Mouse (Mus musculus): ENCODE data around the gene Mast1.

Mast1 gene

GRCm38 (mm10) chr8:84873016-84873415, 64.1 kb downstream of the Mast1 start:
- no peak for DNase-seq (ENCODE audit: low spot score in 2 of 2)

GRCm38 (mm10) chr8:84872309-84872965, 64.7 kb downstream of the Mast1 start:
- no peak for DNase-seq (ENCODE audit: low spot score in 2 of 2)

GRCm38 (mm10) chr8:84871376-84872308, 65.5 kb downstream of the Mast1 start, which contains the start of gene Syce2:
TSS of gene Syce2 (plus strand) at chr8:84872111.
- peak; percentile 71 to 87 for DNase-seq (ENCODE audit: low spot score in 2 of 2)
